Mouse (Mus musculus) T-helper 1 cell (primary cell): Measurements from ENCODE around the gene Fam222a.

Experiments
- in situ Hi-C: fragments of 300-600 bp; cut with MboI, MseI; formaldehyde crosslinking; loops from one replicate; pipeline ENCODE4 v1.15.1; 2025; ENCODE audit warnings: high pct_unique_total_duplicates

Gene Fam222a

GRCm38 (mm10) chr5:114607651-114608050 is 39.8 kb downstream of the Fam222a start:
- in situ Hi-C loops = no loop called here

GRCm38 (mm10) chr5:114608516-114608915 is 40.7 kb downstream of the Fam222a start:
- in situ Hi-C loops = no loop called here

DNA sequence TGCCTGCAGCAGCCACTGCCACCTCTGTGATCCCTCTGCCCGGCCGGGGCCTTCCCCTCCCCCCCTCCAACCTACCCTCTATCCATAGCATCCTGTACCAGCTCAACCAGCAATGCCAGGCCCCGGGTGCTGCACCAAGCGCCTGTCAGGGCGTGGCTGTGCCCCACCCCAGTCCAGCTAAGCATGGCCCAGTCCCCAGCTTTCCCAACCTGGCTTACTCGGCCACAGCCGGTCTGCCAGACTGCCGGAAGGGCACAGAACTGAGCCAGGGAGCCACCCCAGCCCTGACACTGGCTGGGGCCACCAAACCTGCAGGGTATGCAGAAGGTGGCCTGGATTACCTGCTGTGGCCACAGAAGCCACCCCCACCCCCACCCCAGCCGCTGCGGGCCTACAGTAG is 43.4 kb downstream of the Fam222a start:
- in situ Hi-C loops = no loop called here

DNA sequence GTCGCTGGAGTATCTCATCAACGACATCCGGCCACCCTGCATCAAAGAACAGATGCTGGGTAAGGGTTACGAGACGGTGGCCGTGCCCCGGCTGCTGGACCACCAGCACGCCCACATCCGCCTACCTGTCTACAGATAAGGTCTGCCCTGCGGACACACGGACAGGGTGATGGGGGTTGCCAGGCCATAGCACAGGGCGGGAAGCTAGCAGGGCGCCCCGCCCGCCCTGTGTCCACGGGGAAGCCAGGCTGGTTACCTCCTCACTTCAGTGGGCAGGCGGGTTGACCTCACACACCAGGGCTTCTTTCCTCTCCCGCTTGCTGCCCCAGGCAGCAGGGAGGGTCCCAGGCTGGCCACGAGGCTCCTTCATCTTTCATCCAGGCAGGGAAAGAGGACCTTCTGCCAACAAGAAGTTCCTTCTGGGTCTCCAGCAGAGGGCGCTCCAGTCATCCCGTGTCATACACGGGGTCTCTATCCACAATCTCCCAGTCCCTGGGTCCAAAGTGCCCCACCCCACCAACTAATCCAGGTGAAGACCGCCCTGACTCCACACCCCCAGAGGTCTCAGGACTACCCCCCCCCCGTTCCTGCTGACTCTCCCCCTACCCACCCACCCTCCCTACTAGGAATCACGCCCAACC is 44.3 kb downstream of the Fam222a start:
- in situ Hi-C loops = no loop called here

- in situ Hi-C loops = no loop called here
Observed at GRCm38 (mm10) chr5:114614863-114615262, 47.0 kb downstream of the Fam222a start.

- in situ Hi-C loops = no loop called here
Observed at GRCm38 (mm10) chr5:114616336-114617061, 48.7 kb downstream of the Fam222a start.

DNA sequence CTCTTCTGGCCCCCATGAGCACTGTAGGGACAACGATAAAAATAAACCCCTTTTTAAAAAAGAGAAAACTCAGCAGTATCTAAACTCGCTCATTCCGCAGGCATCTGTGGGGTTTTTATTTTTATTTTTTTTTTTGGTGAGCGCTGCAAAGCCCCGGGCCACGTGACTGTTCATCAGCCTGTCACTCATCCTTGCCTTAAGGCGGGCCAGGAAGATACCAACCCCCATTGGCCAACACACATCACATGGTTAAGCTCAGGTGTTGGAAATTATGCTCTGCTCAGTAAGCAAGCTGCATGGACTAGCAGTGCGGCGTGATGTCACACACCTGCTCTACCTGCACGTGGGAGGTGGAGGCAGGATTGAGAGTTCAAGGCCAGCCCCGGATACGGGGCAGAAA is 50.0 kb downstream of the Fam222a start:
- in situ Hi-C loops = no loop called here

GRCm38 (mm10) chr5:114618851-114619250 is 51.0 kb downstream of the Fam222a start:
- in situ Hi-C loops = no loop called here

- in situ Hi-C loops = no loop called here
Observed at GRCm38 (mm10) chr5:114620305-114620704, 52.5 kb downstream of the Fam222a start.

GRCm38 (mm10) chr5:114625590-114625989 is 57.8 kb downstream of the Fam222a start:
- in situ Hi-C loops = no loop called here

GRCm38 (mm10) chr5:114631336-114631735 is 63.5 kb downstream of the Fam222a start:
- in situ Hi-C loops = no loop called here

- in situ Hi-C loops = no loop called here
Observed at GRCm38 (mm10) chr5:114636091-114636490, 68.3 kb downstream of the Fam222a start.

- in situ Hi-C loops = no loop called here
Observed at GRCm38 (mm10) chr5:114638769-114639644, 71.2 kb downstream of the Fam222a start.

DNA sequence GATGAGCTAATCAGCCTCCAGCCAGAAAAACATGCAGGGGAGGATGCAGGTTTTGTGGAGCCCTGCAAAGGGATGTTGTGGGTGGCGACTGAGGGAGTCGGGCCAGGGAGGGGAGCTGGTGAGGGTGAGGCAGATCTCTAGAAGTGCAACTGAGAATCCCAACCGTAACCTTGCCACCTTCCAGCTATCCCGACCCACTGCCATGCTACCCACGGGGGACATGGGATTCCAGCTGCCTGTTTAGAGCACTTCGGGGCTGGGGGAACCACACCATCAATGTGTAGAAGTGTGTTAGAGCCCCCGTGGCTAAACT is 71.8 kb downstream of the Fam222a start:
- in situ Hi-C loops = no loop called here

GRCm38 (mm10) chr5:114640809-114641208 is 73.0 kb downstream of the Fam222a start:
- in situ Hi-C loops = no loop called here

DNA sequence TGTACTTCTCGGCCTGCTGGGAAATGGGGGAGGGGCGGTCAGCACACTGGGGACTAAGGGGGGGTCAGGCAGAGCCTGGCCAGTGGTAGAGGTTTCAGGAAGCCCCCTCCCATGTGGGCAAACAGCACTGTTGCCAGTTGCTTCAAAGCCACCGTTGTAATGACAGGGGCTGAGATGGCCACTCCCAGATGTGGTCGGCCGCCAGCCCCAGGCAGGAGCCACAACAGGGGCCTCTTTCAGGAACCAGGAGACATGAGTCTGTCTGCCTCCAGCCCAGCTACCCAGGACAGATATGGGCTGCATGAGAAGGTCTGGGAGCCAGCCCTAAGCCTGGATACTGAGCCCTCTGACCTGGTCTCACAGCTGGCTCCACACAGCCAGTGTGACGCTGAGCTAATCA is 77.1 kb downstream of the Fam222a start:
- in situ Hi-C loops = no loop called here

DNA sequence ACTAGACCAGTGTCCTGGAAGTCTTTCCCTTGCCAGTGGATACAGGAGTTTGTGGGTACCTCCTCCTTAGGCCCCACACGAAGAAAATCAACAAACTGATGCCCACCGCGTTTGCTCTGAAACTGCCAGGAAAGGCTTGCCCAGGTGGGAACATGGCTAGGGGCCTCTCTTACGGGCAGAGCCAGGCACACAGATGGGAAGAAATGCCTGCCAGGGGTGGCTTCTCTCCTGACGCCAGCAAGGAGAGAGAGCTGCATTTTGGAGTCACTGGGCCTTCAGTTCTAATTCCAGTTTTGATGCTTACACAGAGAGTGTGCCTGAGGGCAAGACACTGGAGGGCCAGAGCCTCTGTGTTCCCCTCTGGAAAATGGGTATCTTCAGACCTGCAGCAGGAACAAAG is 78.1 kb downstream of the Fam222a start:
- in situ Hi-C loops = no loop called here

- in situ Hi-C loops = no loop called here
Observed at GRCm38 (mm10) chr5:114647211-114647974, 79.6 kb downstream of the Fam222a start.

GRCm38 (mm10) chr5:114648728-114649311 is 81.0 kb downstream of the Fam222a start:
- in situ Hi-C loops = no loop called here

GRCm38 (mm10) chr5:114651002-114651401 is 83.2 kb downstream of the Fam222a start:
- in situ Hi-C loops = no loop called here

DNA sequence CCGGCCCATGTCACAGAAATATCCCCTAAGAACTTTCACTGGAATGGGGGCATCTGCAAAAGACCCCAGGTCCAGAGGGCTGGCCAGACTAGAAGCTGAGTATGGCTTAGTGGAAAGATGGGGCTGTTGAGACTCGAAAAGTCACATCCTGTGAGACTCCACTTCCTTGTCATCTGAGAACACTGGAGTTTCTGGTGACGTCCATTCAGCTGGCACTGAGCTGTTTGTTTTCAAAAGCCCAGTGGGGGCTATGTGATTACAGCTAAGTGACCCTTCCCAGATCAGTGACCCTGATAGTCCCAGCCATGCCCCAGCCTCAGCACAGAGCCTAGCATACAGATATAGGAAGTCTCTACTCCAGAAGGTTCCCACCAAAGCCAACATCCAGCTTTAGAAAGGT is 83.6 kb downstream of the Fam222a start:
- in situ Hi-C loops = no loop called here
